Mouse (Mus musculus) neural tube, embryonic 15.5 days (tissue): ENCODE measurements around the gene Tst. TPM values are rescaled to one million over a fixed set of nuclear protein-coding genes. Genes with fewer than 3 reads are reported as not detected.

ENCODE experiments used
- ATAC-seq: fragments of 200-750 bp; cut with Nextera tagmentation; 2 replicates; pipeline ENCODE4 v1.8.0; 2017; ENCODE audit warnings: mild to moderate bottlenecking, moderate TSS enrichment, moderate library complexity; ENCODE audit not compliant: low FRiP score
- H3K27ac ChIP-seq: fragments of 300-500 bp; sonication (generic); replicated peaks from 2 replicates; pipeline ENCODE4 v1.5.1; 2015; ENCODE audit warnings: mild to moderate bottlenecking, inconsistent platforms
- H3K27me3 ChIP-seq: fragments of 300-500 bp; sonication (generic); replicated peaks from 2 replicates; pipeline ENCODE4 v1.6.1; 2015; ENCODE audit warnings: inconsistent platforms
- H3K36me3 ChIP-seq: fragments of 300-500 bp; sonication (generic); 2 replicates; pipeline ENCODE4 v1.6.1; 2015; ENCODE audit warnings: inconsistent platforms
- H3K4me1 ChIP-seq: fragments of 300-500 bp; sonication (generic); 2 replicates; pipeline ENCODE4 v1.6.1; 2015; ENCODE audit warnings: inconsistent platforms
- H3K4me2 ChIP-seq: fragments of 300-500 bp; sonication (generic); 2 replicates; pipeline ENCODE4 v1.6.1; 2015; ENCODE audit warnings: inconsistent platforms, mild to moderate bottlenecking, moderate library complexity
- H3K4me3 ChIP-seq: fragments of 300-500 bp; sonication (generic); replicated peaks from 2 replicates; pipeline ENCODE4 v1.5.1; 2015; ENCODE audit warnings: mild to moderate bottlenecking, inconsistent platforms
- H3K9ac ChIP-seq: fragments of 300-500 bp; sonication (generic); replicated peaks from 2 replicates; pipeline ENCODE4 v1.6.1; 2015; ENCODE audit warnings: mild to moderate bottlenecking, inconsistent platforms
- H3K9me3 ChIP-seq: fragments of 300-500 bp; sonication (generic); replicated peaks from 2 replicates; pipeline ENCODE4 v1.6.1; 2016; ENCODE audit warnings: inconsistent platforms
- WGBS: fragments of 180-500 bp; shearing (Covaris S2); methylation state at CpG from one replicate; pipeline ENCODE4 v1.1.7; 2015; ENCODE audit warnings: mixed read lengths; 5-methylcytosine and 5-hydroxymethylcytosine counted together
- polyA plus RNA-seq: library from polyadenylated mRNA; unstranded; fragments of >200 nt; fragmentation: Nextera tagmentation; extraction: Ambion mirVana; gene quantifications from 2 replicates; pipeline ENCODE4 v1.2.1, GENCODE M21; 2015

Tst gene
- polyA plus RNA-seq, 1 experiment from 2014 or later: 16.9 TPM

GRCm38 (mm10) chr15:78405098-78405497 lies 609 bp downstream of the Tst start:
- Histone ChIP-seq H3K4me2 (peak overlapping the region; percentile 73), H3K27me3 (peaks cover 20% of the 10 kb centered on the region), H3K4me3 (peak overlapping the region; percentile 69), H3K27ac (peak overlapping the region; percentile 93), H3K36me3 (no peaks in the 10 kb centered on the region), H3K4me1 (peaks cover 66% of the 10 kb centered on the region), H3K9ac (peak overlapping the region; percentile 76), H3K9me3 (no peaks in the 10 kb centered on the region)
- no peak; the same call in 1 of the 2 replicates for ATAC-seq
- 51% methylated on average over 11 of the region's 11 CpGs for WGBS

- peaks cover 58% of the 10 kb centered on the region for H3K4me1 ChIP-seq
- 50% methylated on average over 1 of the region's 1 CpGs for WGBS
- no peak overlapping the region for H3K4me3 ChIP-seq
- H3K4me2 ChIP-seq: peak overlapping the region; percentile 73
- no peaks in the 10 kb centered on the region for H3K36me3 ChIP-seq
- no peak overlapping the region for H3K9ac ChIP-seq
- H3K27ac ChIP-seq: peak overlapping the region; percentile 66
- H3K9me3 ChIP-seq: no peaks in the 10 kb centered on the region
- ATAC-seq: no peak
- peaks cover 8% of the 10 kb centered on the region for H3K27me3 ChIP-seq
These were observed 1.8 kb downstream of the Tst start for GRCm38 (mm10) chr15:78403896-78404295.

GRCm38 (mm10) chr15:78403301-78403741 lies 2.4 kb downstream of the Tst start:
- ATAC-seq: no peak
- Histone ChIP-seq H3K36me3 (no peaks in the 10 kb centered on the region), H3K9ac (no peak overlapping the region), H3K4me3 (no peak overlapping the region), H3K27me3 (peaks cover 3% of the 10 kb centered on the region), H3K4me2 (peak overlapping the region; percentile 73; the same call in 1 of the 2 replicates), H3K9me3 (no peaks in the 10 kb centered on the region), H3K4me1 (peaks cover 58% of the 10 kb centered on the region), H3K27ac (peak overlapping the region; percentile 66)
- 57% methylated on average over 3 of the region's 3 CpGs for WGBS

GRCm38 (mm10) chr15:78402423-78402822 lies 3.3 kb downstream of the Tst start:
- 75% methylated on average over 7 of the region's 7 CpGs for WGBS
- no peaks in the 10 kb centered on the region for H3K36me3 ChIP-seq
- no peak overlapping the region for H3K9ac ChIP-seq
- H3K4me1 ChIP-seq: peaks cover 54% of the 10 kb centered on the region
- no peak for ATAC-seq
- H3K4me3 ChIP-seq: no peak overlapping the region
- H3K27ac ChIP-seq: 0 out of 2 replicates have a peak overlapping the region, but pooled peaks have one; percentile 28
- no peak overlapping the region for H3K4me2 ChIP-seq
- no peaks in the 10 kb centered on the region for H3K9me3 ChIP-seq
- no peaks in the 10 kb centered on the region for H3K27me3 ChIP-seq

GRCm38 (mm10) chr15:78401921-78402320 lies 3.8 kb downstream of the Tst start:
- H3K4me3 ChIP-seq: no peak overlapping the region
- no peaks in the 10 kb centered on the region for H3K9me3 ChIP-seq
- H3K36me3 ChIP-seq: no peaks in the 10 kb centered on the region
- WGBS: 60% methylated on average over 4 of the region's 4 CpGs
- no peak overlapping the region for H3K4me2 ChIP-seq
- H3K9ac ChIP-seq: no peak overlapping the region
- no peak overlapping the region for H3K27ac ChIP-seq
- no peak for ATAC-seq
- no peaks in the 10 kb centered on the region for H3K27me3 ChIP-seq
- H3K4me1 ChIP-seq: peaks cover 49% of the 10 kb centered on the region

- no peak overlapping the region for H3K27ac ChIP-seq
- no peak overlapping the region for H3K4me2 ChIP-seq
- peaks cover 46% of the 10 kb centered on the region for H3K4me1 ChIP-seq
- H3K27me3 ChIP-seq: no peaks in the 10 kb centered on the region
- no peak for ATAC-seq
- H3K4me3 ChIP-seq: no peak overlapping the region
- H3K9ac ChIP-seq: no peak overlapping the region
- 67% methylated on average over 6 of the region's 6 CpGs for WGBS
- no peaks in the 10 kb centered on the region for H3K9me3 ChIP-seq
- no peaks in the 10 kb centered on the region for H3K36me3 ChIP-seq
These were observed 4.4 kb downstream of the Tst start for GRCm38 (mm10) chr15:78401345-78401744.

- Histone ChIP-seq H3K4me2 (no peak within 1 kb of the TSS), H3K9me3 (no peaks in the 10 kb centered on the region), H3K9ac (no peak within 1 kb of the TSS), H3K4me3 (no peak within 1 kb of the TSS), H3K27ac (no peak within 1 kb of the TSS), H3K27me3 (no peaks in the 10 kb centered on the region), H3K36me3 (no peaks in the 10 kb centered on the region), H3K4me1 (no peaks in the 10 kb centered on the region)
- ATAC-seq: no peak
- WGBS: 86% methylated on average over 8 of the region's 8 CpGs
These were observed 10.2 kb downstream of the Tst start, which contains the start of gene Tex33 for GRCm38 (mm10) chr15:78395478-78395962. TSS of gene Tex33 (minus strand) at chr15:78395912.

GRCm38 (mm10) chr15:78390855-78391254 lies 14.9 kb downstream of the Tst start:
- Histone ChIP-seq H3K4me3 (no peak overlapping the region), H3K4me2 (no peak overlapping the region), H3K36me3 (no peaks in the 10 kb centered on the region), H3K9ac (no peak overlapping the region), H3K9me3 (no peaks in the 10 kb centered on the region), H3K27me3 (no peaks in the 10 kb centered on the region), H3K27ac (no peak overlapping the region), H3K4me1 (no peaks in the 10 kb centered on the region)
- no peak for ATAC-seq
- 82% methylated on average over 3 of the region's 3 CpGs for WGBS

- Histone ChIP-seq H3K4me2 (no peak overlapping the region), H3K27ac (no peak overlapping the region), H3K4me3 (no peak overlapping the region), H3K36me3 (no peaks in the 10 kb centered on the region), H3K4me1 (0 out of 2 replicates have a peak, but pooled peaks cover 8% of the 10 kb centered on the region), H3K9me3 (no peaks in the 10 kb centered on the region), H3K27me3 (no peaks in the 10 kb centered on the region), H3K9ac (no peak overlapping the region)
- ATAC-seq: no peak
- WGBS: 95% methylated on average over 1 of the region's 1 CpGs
These were observed 20.1 kb downstream of the Tst start for GRCm38 (mm10) chr15:78385564-78385963.

- 0 out of 2 replicates have a peak, but pooled peaks cover 8% of the 10 kb centered on the region for H3K4me1 ChIP-seq
- H3K36me3 ChIP-seq: no peaks in the 10 kb centered on the region
- H3K9ac ChIP-seq: no peak overlapping the region
- H3K4me2 ChIP-seq: no peak overlapping the region
- 63% methylated on average over 7 of the region's 7 CpGs for WGBS
- H3K9me3 ChIP-seq: no peaks in the 10 kb centered on the region
- H3K27ac ChIP-seq: peak overlapping the region; percentile 78
- H3K27me3 ChIP-seq: no peaks in the 10 kb centered on the region
- no peak overlapping the region for H3K4me3 ChIP-seq
- ATAC-seq: peak; percentile 70; the same call in 1 of the 2 replicates
These were observed 21.2 kb downstream of the Tst start for GRCm38 (mm10) chr15:78384220-78385116.

GRCm38 (mm10) chr15:78383450-78384219 lies 22.1 kb downstream of the Tst start:
- ATAC-seq: peak; percentile 77
- 79% methylated on average over 11 of the region's 11 CpGs for WGBS
- Histone ChIP-seq H3K4me3 (no peak overlapping the region), H3K4me2 (no peak overlapping the region), H3K4me1 (0 out of 2 replicates have a peak, but pooled peaks cover 8% of the 10 kb centered on the region), H3K27me3 (no peaks in the 10 kb centered on the region), H3K36me3 (no peaks in the 10 kb centered on the region), H3K9me3 (no peaks in the 10 kb centered on the region), H3K27ac (peak overlapping the region; percentile 78), H3K9ac (no peak overlapping the region)
